Mouse (Mus musculus): ENCODE measurements around the gene Spdef. TPM values are rescaled to one million over a fixed set of nuclear protein-coding genes. Genes with fewer than 3 reads are reported as not detected.

The Spdef gene
- total RNA-seq, 2 experiments from 2014 or later, result not detected

GRCm38 (mm10) chr17:27685550-27685913 is 43.2 kb downstream of the Spdef start:
- no peak for ATAC-seq (replicated peaks; ENCODE audit: low FRiP score, poor library complexity, severe bottlenecking)

GRCm38 (mm10) chr17:27684886-27685549 is 43.7 kb downstream of the Spdef start:
- ATAC-seq (replicated peaks; ENCODE audit: low FRiP score, poor library complexity, severe bottlenecking), result no peak

GRCm38 (mm10) chr17:27678924-27679813 is 49.6 kb downstream of the Spdef start:
- no peak for ATAC-seq (replicated peaks; ENCODE audit: low FRiP score, poor library complexity, severe bottlenecking)

GRCm38 (mm10) chr17:27677756-27678155 is 51.0 kb downstream of the Spdef start:
- ATAC-seq (replicated peaks; ENCODE audit: low FRiP score, poor library complexity, severe bottlenecking), result no peak

GRCm38 (mm10) chr17:27676270-27676669 is 52.5 kb downstream of the Spdef start:
- no peak for ATAC-seq (replicated peaks; ENCODE audit: low FRiP score, poor library complexity, severe bottlenecking)

- ATAC-seq (replicated peaks; ENCODE audit: low FRiP score, poor library complexity, severe bottlenecking), result no peak
Measured at GRCm38 (mm10) chr17:27675453-27675852, 53.3 kb downstream of the Spdef start.

- ATAC-seq (replicated peaks; ENCODE audit: low FRiP score, poor library complexity, severe bottlenecking), result no peak
Measured at GRCm38 (mm10) chr17:27673945-27674344, 54.8 kb downstream of the Spdef start.

GRCm38 (mm10) chr17:27671720-27672119 is 57.0 kb downstream of the Spdef start:
- ATAC-seq (replicated peaks; ENCODE audit: low FRiP score, poor library complexity, severe bottlenecking), result no peak

Other genes starting within 250 kb of the Spdef start
- not detected in 2 replicates for gene Grm4, start 207.6 kb downstream of the Spdef start, total RNA-seq (2015; ENCODE audit: low replicate concordance)
- gene Grm4, start 207.6 kb downstream of the Spdef start, total RNA-seq (2017; ENCODE audit: low replicate concordance), result not detected in 2 replicates
- 63.4 and 75.7 TPM in 2 replicates for gene Hmga1, start 172.5 kb downstream of the Spdef start, total RNA-seq (2015; ENCODE audit: low replicate concordance)
- 14.4 and 29.6 TPM in 2 replicates for gene Hmga1, start 172.5 kb downstream of the Spdef start, total RNA-seq (2017; ENCODE audit: low replicate concordance)
- 14.0 and 15.4 TPM in 2 replicates for gene AI413582, start 163.2 kb downstream of the Spdef start, total RNA-seq (2015; ENCODE audit: low replicate concordance)
- 4.5 and 5.9 TPM in 2 replicates for gene AI413582, start 163.2 kb downstream of the Spdef start, total RNA-seq (2017; ENCODE audit: low replicate concordance)
- gene Nudt3, start 105.5 kb downstream of the Spdef start, total RNA-seq (2015; ENCODE audit: low replicate concordance), result 16.9 and 23.6 TPM in 2 replicates
- gene Nudt3, start 105.5 kb downstream of the Spdef start, total RNA-seq (2017; ENCODE audit: low replicate concordance), result 26.0 and 34.3 TPM in 2 replicates
- gene RPS10-NUDT3, start 93.7 kb downstream of the Spdef start, total RNA-seq (2015; ENCODE audit: low replicate concordance), result not detected in 2 replicates
- not detected in 2 replicates for gene RPS10-NUDT3, start 93.7 kb downstream of the Spdef start, total RNA-seq (2017; ENCODE audit: low replicate concordance)
- gene Rps10, start 92.3 kb downstream of the Spdef start, total RNA-seq (2015; ENCODE audit: low replicate concordance), result 540 and 553 TPM in 2 replicates
- gene Rps10, start 92.3 kb downstream of the Spdef start, total RNA-seq (2017; ENCODE audit: low replicate concordance), result 311 and 359 TPM in 2 replicates
- gene Pacsin1, start 73.4 kb downstream of the Spdef start, total RNA-seq (2015; ENCODE audit: low replicate concordance), result not detected in 2 replicates
- not detected in 2 replicates for gene Pacsin1, start 73.4 kb downstream of the Spdef start, total RNA-seq (2017; ENCODE audit: low replicate concordance)
- 63.8 and 80.7 TPM in 2 replicates for gene D17Wsu92e, start 91.7 kb upstream of the Spdef start, total RNA-seq (2015; ENCODE audit: low replicate concordance)
- gene D17Wsu92e, start 91.7 kb upstream of the Spdef start, total RNA-seq (2017; ENCODE audit: low replicate concordance), result 193 and 216 TPM in 2 replicates
- gene Snrpc, start 109.2 kb upstream of the Spdef start, total RNA-seq (2015; ENCODE audit: low replicate concordance), result 20.6 and 60.0 TPM in 2 replicates
- gene Snrpc, start 109.2 kb upstream of the Spdef start, total RNA-seq (2017; ENCODE audit: low replicate concordance), result 43.8 and 51.5 TPM in 2 replicates
- 3.3 and 4.4 TPM in 2 replicates for gene Uhrf1bp1, start 127.5 kb upstream of the Spdef start, total RNA-seq (2015; ENCODE audit: low replicate concordance)
- 4.3 and 5.4 TPM in 2 replicates for gene Uhrf1bp1, start 127.5 kb upstream of the Spdef start, total RNA-seq (2017; ENCODE audit: low replicate concordance)
- gene Anks1, start 180.4 kb upstream of the Spdef start, total RNA-seq (2015; ENCODE audit: low replicate concordance), result 6.1 and 6.7 TPM in 2 replicates
- 6.1 and 8.5 TPM in 2 replicates for gene Anks1, start 180.4 kb upstream of the Spdef start, total RNA-seq (2017; ENCODE audit: low replicate concordance)
- 5.2 and 9.8 TPM in 2 replicates for gene Taf11, start 180.9 kb upstream of the Spdef start, total RNA-seq (2015; ENCODE audit: low replicate concordance)
- 5.4 and 8.5 TPM in 2 replicates for gene Taf11, start 180.9 kb upstream of the Spdef start, total RNA-seq (2017; ENCODE audit: low replicate concordance)

Data from erythroblast, adult 5-6 weeks (primary cell).